Mouse (Mus musculus) cerebellum, postnatal 4 days (tissue): ENCODE measurements around the gene Tbc1d16.
A peak's percentile ranks its signal among the peaks of the same experiment; 100 is the strongest.

Experiments used
- DNase-seq, 2 experiments: peaks; one replicate each; pipeline ENCODE4 v3.0.0; 2022; ENCODE audit warnings: low spot score in 2 of 2, mixed read lengths in 1 of 2

Gene Tbc1d16

GRCm38 (mm10) chr11:119144801-119145475 is 83.4 kb downstream of the Tbc1d16 start:
- no peak for DNase-seq

- DNase-seq: no peak
Measured at GRCm38 (mm10) chr11:119143376-119144002, 84.8 kb downstream of the Tbc1d16 start.

- DNase-seq: no peak
Measured at GRCm38 (mm10) chr11:119142615-119143014, 85.7 kb downstream of the Tbc1d16 start.

- DNase-seq: no peak
Measured at GRCm38 (mm10) chr11:119139026-119139425, 89.3 kb downstream of the Tbc1d16 start.

- DNase-seq: no peak
Measured at GRCm38 (mm10) chr11:119138205-119138604, 90.1 kb downstream of the Tbc1d16 start.

GRCm38 (mm10) chr11:119134586-119134985 is 93.7 kb downstream of the Tbc1d16 start:
- DNase-seq: no peak

- no peak for DNase-seq
Measured at GRCm38 (mm10) chr11:119133437-119134221, 94.7 kb downstream of the Tbc1d16 start.

GRCm38 (mm10) chr11:119132198-119133035 is 95.9 kb downstream of the Tbc1d16 start:
- no peak for DNase-seq

- DNase-seq: no peak
Measured at GRCm38 (mm10) chr11:119130081-119130765, 98.1 kb downstream of the Tbc1d16 start.

GRCm38 (mm10) chr11:119129281-119130058 is 98.8 kb downstream of the Tbc1d16 start:
- no peak for DNase-seq

GRCm38 (mm10) chr11:119128668-119129280 is 99.5 kb downstream of the Tbc1d16 start:
- DNase-seq: no peak

GRCm38 (mm10) chr11:119127686-119128473 is 100.4 kb downstream of the Tbc1d16 start:
- no peak for DNase-seq

- no peak for DNase-seq
Measured at GRCm38 (mm10) chr11:119127147-119127546, 101.2 kb downstream of the Tbc1d16 start.

- DNase-seq: peak in 1 of 2 experiments; percentile 50
Measured at GRCm38 (mm10) chr11:119125929-119126861, 102.1 kb downstream of the Tbc1d16 start.

- DNase-seq: no peak
Measured at GRCm38 (mm10) chr11:119124536-119124935, 103.8 kb downstream of the Tbc1d16 start.

GRCm38 (mm10) chr11:119123522-119124319 is 104.6 kb downstream of the Tbc1d16 start:
- no peak for DNase-seq

- DNase-seq: no peak
Measured at GRCm38 (mm10) chr11:119122396-119122795, 105.9 kb downstream of the Tbc1d16 start.
